Mouse (Mus musculus) layer of hippocampus, adult 8-10 months (tissue): ENCODE data around the gene Angpt4. TPM values are rescaled to one million over a fixed set of nuclear protein-coding genes. Genes with fewer than 3 reads are reported as not detected.

Experiments used
- DNase-seq, 2 experiments: peaks; one replicate each; pipeline ENCODE4 v3.0.0; 2022; ENCODE audit warnings: low spot score in 2 of 2
- total RNA-seq, 4 experiments: library from RNA; stranded (reverse); gene quantifications; 2 replicates each; pipeline ENCODE4 v1.2.4; 2022

Angpt4 gene
- total RNA-seq, 4 experiments from 2014 or later: 0.14 TPM; not detected in 3

DNA sequence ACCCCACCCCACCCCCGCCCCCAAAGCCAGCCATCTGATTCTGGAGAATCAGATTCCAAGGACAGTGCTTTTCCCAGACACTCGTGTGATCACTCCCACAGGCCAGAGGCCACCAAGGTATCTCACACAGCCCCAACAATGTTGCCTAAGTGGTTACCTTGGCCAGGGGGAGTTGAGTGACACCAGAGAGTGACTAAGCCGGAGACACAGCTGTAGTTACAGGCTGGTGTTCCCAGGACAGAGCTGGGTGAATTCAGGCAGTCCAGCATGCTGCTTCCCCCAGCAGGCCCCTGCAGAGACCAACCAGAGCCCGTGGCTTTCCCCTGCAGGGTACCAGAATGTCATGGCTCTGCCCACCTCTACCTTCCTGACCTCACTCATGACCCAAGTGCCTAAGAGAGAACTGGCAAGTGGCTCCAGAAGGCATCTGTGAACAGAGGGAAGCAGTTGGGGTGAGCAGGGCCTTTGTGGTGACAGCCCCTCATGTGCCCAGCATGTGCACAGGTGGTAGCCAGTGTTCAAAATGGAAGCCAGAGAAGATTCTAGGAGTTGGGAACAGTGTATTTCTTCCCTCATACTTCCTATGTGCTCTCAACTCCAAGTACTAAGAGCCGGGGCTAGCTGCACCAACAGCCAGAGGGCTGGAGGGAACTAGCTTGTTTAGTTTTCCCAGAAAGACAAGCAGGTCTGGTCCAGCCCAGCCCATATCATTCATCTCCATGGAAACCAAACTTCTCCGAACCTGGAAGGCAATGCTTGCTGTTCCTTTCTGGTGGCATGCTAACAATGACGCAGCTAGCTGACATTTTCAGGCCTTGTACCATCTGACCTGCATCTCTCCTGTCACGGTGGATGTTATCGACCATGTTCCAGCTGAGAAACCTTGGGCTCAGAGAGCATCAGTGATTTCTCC is 50.5 kb downstream of the Angpt4 start:
- DNase-seq: no peak

DNA sequence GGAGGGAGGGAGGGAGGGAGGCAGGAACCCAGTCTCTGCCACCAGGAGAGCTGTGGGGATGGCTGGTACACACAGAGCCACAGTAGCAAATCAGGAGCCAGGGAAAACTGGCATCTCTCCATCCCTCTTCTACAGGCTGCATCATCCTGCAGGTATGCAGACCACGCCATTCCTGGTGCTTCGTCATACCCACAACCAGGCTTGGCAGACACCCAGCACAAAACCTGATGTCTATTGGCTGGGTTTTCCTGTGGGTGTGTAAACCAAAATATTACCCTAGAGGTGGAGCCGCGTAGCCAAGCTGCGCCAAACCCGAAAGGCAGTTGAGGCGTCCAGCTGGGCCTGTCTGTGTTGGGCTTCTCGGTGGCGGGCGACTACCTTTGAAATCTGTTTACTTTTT is 51.5 kb downstream of the Angpt4 start:
- peak; percentile 84 to 90 for DNase-seq

DNA sequence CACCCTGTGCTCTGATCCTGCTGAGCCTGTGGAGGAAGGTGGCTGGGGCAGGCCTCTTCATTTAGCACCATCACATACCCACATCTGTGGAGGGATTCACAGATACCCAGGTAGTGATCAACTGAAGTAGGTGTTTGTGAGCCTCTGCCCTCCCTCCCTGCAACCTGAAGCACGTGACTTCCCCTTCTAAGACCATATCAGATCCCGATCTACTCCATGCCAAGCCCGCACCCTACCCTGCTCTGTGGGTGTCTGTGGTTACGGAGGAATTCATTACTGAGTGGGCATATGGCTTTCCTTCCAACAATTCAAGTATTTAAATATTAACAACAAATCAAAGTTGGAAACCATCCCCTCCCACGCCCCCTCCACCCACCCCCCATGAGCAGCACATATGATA is 52.3 kb downstream of the Angpt4 start:
- no peak for DNase-seq

DNA sequence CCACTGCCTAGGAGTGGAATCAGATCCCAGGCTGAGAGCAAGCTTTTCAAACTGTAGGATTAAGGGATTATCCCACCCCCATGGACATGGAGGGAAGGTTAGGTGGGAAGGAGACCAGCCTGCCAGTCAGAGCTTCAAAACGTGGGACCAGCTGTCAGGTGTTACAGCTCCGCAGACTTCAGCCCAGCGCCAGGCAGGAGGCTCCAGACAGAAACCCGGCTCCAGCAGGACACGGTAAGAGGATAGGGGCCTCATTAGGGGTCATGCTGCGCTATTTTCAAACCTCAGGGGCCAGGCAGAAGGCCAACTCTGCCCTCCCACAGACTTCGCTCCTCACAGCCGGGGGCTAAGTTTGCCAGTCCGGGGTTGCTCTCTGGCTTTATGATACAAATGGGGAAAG is 53.0 kb downstream of the Angpt4 start:
- DNase-seq: no peak

DNA sequence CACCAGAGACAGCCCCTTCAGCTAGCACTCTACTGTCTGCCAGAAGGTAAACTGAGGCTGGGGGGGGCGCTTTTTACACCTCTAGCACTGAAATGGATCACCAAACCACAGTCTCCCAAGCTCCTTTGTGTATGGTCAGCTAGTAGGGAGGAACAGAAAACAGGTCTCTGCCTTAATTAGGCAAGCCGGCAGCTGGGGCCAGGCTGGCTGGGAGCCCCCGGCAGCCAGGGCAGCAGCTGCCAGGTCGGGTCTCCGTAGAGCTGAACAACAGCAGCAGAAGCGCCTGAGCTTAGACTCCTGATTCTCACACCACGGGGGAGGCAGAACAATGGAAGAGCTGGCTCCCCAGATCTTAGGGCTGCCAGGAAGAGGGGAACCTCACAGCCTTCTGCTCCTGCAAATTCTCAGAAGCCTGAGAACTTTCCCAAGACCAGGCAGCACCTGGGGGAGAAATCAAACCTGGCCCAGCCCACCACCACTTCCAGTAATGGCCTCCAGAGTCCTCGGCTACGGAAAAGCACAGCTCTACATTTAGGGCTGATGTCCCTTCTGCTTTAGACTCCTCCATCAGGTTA is 56.3 kb downstream of the Angpt4 start:
- no peak for DNase-seq

DNA sequence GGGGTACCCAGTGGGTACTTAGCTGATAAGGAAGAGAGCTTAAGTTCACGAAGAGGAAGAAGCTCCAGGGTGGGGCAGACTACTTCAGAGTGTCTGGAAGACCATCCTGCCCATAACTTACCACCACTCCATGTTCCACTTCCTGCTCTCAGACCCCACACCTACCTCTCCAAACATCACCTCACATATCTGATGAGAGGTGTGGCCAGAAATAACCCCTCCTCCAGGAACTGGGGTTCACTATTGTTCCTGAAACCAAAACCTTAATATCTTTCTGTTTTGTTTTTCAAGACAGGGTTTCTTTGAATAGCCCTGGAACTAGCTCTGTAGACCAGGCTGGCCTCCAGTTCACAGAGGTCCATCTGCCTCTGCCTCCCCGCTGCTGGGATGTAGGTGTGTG is 56.8 kb downstream of the Angpt4 start:
- DNase-seq: no peak

DNA sequence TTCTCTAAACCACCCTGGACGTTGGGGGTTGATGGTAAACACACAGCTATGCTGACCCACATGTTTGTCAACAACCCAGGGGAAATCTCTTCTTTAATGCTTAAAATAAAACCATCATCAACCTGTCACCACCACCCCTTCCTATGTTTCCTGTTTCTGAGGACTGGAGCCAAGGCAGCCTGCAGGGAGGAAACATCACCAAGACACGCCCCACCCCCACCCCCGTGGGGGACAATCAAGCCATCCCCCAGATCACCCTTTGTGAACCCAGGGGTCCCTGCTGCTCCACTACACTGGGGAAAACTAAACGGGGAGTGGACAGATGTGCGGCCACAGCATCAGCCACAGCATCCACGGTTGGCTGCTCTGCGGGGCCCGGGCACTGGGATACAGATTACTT is 57.4 kb downstream of the Angpt4 start:
- no peak for DNase-seq

DNA sequence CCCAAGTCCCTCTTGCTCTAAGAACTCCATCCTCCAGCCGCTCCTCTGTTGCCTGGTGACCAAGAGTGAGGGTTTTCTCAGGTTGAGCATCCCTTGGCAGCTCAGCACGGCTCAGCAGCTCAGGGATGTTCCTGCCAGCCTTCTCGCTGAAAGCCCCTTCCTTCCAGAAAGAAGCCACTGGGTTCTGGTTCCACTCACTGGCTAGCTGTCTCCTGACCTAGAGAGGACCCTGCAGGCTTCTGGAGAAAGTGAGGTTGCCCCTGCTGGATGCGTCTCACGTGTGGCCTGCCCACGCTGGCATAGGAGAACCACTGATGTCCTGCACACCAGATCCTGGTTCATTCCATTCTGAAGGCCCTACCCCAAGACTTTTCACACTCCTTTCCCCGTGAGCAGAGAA is 58.0 kb downstream of the Angpt4 start:
- no peak for DNase-seq

DNA sequence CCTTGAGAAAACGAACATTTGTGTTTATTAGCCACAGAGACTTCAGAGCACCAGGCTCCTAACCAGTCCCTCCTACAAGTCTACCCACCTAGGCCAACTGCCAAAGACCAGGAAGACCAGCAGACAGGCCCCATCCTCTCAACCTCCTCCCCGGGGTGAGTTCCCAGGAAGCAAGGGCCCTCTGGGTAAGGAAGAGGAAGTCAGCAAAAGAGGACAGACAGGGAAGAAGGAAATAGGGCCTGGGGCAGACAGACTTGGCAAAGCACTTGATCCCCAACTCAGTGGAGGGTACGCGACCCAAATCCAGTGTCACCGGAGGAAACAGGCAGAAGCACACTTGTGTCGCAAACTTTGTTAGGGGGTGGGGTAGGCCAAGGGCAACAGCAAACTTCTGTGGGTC is 58.4 kb downstream of the Angpt4 start:
- DNase-seq: no peak

DNA sequence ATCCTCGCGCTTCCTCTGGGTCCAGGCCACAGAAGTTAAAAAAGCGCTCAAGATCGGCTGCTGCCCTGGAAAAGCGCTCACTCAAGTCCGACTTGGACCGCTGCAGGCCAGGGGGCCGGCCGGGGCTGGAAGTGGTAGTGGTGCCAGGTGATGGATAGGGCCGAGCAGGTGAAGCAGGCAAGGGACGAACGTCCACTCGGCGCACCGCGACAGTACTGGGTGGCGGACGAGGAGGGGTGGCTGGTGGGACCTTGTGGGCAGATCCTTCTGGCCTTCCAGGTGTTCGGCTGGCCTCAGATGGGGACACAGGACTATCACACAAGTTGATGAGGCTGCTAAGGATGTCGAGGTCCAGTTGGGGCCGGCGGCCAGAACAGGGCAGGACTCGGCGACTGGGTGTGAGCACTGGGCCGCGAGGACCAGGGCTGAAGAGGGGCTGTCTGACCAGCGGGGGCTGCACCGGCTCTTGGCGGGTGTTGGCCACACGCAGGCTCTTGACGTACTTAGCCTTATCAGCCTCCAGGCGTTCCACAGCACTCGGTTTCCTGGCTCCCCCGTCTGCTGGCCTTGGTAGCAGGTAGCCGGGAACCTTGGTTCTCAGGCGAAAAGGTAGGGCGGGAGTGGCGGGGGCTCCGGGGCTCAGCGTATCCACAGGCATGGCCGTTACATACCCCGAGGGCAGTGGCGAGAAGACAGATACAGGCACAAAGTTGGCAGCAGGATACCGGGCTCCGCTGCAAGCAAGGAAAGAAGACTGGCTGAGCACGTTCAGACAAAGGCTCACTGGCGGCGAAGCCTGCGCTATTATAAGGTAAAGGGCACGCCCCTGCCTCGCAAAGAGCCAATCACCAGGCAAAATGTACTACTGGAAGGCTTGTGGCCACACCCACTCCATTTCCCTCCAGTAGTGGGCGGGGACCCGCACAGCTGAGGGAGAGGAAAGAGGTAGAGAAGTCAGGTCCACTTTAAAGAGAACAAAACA is 59.5 kb downstream of the Angpt4 start:
- DNase-seq: peak; percentile 48 to 63

DNA sequence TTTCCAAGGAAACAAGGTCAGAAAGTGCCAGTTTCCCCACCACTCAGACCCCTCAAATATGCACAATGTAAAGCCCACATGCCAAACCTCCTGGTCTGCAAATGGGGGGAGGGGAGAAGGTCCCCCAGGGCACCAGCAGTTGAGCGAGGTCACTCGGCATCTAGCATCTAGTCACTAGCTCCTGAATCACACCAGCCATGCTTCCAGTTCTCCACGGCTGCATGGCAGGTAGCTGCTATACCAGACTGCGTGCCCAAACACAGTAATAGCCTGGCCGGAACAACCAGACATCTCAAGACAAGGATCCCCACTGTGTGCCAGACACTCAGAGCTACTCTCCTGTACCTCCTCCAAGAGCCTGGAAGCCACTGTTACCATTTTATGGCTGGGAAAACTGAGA is 60.7 kb downstream of the Angpt4 start:
- no peak for DNase-seq

DNA sequence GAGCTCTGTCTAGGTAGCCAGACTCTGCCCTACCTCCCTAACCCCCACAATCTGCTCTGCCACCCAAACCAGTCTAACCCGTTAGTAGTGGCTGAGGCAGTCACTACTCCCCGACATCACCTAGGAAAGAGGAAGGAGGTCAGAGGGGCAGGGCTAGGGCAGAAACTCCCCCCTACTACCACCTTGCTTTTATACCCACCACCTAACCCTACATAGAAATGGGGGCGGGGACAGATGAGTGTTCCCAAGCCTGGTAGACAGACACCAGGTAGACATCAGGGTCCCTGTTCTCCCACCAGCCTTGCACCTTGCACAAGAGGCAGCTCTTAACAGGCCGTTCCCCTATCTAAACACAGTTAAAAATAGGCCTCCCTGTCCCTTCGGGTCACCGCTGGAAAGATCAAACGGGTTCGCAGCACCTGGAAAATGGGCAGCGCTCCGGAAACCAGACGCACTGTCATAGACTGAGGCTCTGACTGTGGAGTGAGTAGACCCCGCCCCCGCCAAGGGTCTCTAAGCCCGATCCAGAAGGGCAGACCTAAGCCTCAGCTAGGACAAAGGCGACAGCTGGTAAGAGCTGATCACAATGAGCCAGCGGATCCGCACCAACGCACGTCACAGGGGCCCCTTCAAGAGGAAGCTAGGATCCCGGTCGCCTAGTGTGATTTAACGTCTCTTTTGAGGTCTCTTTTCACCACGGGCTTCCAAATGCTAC is 62.0 kb downstream of the Angpt4 start:
- no peak for DNase-seq

DNA sequence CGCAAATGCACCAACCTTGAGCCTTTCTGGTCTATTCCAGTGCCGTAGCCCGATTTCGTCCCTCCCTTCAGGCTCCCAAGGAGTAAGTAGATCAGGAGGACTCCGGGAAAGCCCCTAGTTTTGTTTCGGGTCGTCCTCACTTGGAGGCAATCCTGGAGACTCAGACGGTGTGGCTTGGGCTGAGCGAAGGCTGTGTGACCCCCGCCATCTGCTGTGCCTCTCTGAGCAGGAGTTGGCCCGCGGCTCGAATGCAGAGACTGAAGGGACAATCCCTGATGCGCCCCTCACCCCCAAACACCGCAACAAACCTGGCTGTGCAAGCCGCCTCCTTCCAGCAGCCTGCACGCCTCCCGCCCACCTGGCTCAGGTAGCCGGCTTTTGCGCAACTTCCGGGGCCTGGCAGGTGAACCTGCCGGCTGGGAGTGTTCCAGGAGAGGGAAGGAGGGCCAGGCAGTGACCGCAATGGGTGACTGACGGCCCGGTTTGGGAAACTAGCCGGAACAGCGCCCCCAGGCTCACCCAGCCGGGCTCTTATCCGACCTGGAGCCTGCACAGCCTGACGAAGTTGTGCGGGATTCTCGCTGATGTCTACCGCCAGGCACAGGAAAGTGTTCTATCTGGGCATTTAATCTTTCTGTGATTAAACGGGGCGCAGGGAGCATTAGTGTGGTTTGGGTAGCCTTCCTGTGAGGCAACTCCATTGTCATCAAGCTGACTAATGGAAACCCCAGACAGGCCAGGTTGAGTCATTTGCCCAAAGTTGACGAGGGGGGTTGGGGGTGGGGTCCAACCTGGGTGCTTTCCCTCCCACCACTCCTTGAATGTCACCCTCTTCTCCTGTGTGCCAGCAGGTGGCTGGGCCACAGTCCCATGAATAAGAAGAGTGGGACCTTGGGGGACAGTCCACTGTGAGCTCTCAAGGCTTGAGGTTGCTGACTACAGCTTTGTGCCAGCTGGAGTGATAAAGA is 62.9 kb downstream of the Angpt4 start:
- DNase-seq: no peak

DNA sequence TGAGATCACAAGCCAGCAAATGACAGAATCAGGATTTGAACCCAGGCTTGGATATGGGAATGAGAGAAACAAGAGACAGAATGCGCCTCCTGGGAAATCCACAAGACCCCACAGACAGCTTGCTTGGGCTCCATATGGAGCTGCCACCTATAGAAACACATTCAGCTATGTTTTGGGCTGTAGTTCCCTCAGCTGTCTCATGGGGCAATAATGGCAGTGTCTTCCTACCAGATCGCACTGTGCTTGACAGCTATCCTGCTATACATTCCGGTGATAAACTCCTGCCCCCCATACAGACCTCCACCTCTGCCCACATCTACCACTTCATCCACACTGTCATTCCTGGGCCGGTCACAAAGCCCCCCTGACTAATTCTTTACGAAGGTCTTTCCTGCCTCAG is 64.3 kb downstream of the Angpt4 start:
- no peak for DNase-seq

DNA sequence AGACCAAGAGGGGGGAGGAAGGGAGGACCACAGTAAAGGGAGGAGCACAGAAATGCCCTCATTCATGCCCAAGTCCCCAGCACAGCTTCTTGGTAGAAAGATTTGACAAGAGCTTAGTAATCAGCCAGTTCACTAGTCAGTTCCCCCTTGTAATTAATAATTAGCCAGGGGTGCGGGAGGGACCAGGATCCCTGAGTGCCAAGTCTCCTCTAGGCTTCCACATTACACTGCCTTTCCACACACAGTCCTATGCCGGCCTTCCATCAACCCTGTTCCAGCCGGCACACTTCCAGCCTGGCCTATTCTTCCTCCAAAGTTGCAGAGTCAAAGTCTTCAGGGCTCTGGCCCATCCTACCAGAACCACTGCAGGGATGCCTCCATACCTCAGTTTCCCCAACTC is 65.1 kb downstream of the Angpt4 start:
- no peak for DNase-seq

DNA sequence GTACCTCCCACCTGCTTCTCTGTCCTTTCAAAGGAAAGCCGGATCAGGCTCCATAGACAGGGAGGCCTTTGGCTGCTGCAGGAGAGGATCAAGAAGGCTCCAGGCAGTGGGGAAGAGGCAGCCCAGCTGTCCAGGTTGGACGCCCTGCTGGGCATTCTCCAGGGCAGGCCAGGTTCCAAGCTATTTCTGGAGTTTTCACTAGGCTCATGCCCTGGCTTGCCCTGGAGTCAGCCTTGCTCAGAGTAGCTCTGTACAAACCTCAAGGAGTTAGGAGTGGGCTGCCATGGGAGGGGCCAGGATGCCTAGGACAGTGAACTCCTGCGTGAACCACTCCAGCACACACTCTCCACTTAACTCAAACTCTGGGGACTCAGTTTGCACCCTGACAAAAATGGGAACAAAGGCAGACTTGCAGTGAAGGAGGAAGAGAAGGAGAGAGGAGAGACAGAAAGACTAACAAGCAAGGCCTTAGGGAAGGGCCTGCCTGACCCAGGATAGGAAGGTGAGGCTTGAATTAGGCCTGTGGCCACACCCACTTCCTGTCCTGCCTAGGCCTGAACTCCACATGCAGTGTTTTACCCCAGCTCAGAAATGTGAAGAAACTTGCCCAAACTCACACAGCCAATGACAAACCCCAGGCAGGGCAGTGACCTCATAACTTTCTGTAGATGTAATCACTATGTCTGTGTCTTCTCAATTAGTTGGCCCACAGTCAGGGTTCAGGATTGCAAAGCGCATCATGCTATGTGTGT is 66.9 kb downstream of the Angpt4 start:
- DNase-seq: no peak

DNA sequence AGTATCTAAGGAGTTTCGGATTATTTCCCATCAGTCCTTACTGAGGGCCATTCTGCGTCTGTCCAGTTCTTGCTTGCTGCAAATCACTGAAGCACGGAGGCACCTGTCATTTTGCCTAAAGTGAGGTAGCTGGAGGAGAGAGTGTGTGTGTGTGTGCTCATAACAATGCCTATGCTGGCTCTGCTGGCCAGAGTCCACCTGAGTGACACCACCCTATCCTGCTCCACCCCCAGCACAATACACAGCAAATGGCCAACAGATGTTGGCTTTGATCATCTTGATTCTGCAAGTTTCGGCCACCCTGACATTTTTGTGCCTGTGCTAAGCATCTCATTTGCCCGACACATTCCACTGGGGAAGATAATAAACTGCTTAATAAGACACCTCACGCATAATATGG is 67.5 kb downstream of the Angpt4 start:
- no peak for DNase-seq

DNA sequence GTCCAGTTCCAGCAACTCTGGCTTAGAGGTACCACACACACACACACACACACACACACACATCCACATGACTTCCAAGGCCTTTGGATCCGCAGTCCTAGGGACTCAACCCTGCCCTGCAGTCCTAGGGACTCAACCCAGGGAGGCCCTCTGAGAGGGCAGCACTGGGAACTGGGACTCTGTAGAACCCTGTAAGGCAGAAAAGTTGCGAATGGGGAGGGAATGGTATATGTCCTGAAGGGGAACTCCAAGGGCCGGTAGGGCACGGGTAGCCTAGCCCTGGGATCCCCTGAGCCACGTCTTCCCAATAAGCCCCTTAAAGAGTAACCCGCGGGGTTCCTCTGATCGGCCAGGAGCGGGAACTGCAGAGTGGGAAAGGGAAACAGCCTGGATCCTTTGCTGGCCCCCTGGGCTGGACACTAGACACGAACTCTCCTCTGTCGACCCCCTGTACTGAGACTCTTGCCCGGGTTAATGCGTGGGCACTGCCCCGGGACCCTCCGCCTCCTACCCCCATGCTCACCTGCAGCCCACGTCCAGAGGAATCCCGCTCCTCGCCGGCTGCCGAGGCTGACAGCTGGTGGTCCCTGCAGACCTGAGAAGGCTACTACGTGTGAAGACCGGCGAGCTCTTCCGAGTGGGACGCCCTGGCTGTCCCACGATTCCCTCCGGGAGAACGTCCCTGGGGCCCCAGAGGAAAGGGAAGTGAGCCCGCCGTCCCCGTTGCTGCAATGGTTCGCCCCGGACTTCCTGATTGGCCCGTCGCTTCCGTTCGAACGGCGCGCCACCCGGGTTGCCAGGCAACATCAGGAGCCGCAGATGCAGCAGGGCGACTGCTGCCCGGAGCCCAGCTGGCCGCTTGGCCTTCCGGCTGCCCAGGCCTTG is 68.7 kb downstream of the Angpt4 start, which contains the start of gene Fam110a:
TSS of gene Fam110a (minus strand) at position 750 of the 885 bp plus-strand sequence.
- DNase-seq: peak; percentile 87 to 91
